Mouse (Mus musculus) intestine, embryonic 16.5 days (tissue): ENCODE data around the gene Fancg. TPM values are rescaled to one million over a fixed set of nuclear protein-coding genes. Genes with fewer than 3 reads are reported as not detected.

Experiments used
- ATAC-seq: fragments of 200-750 bp; cut with Nextera tagmentation; 2 replicates; pipeline ENCODE4 v1.8.0; 2017; ENCODE audit warnings: moderate TSS enrichment, moderate library complexity
- H3K27ac ChIP-seq: fragments of 300-500 bp; sonication (generic); 2 replicates; pipeline ENCODE4 v1.5.1; 2014; ENCODE audit warnings: mild to moderate bottlenecking, low read length
- H3K27me3 ChIP-seq: fragments of 300-500 bp; sonication (generic); replicated peaks from 2 replicates; pipeline ENCODE4 v1.6.1; 2014; ENCODE audit warnings: low read length, control low read depth, mixed read lengths; ENCODE audit not compliant: control insufficient read depth, insufficient read depth
- H3K36me3 ChIP-seq: fragments of 300-500 bp; sonication (generic); 2 replicates; pipeline ENCODE4 v1.6.1; 2014; ENCODE audit warnings: low read length, control low read depth; ENCODE audit not compliant: control insufficient read depth, insufficient read depth
- H3K4me1 ChIP-seq: fragments of 300-500 bp; sonication (generic); 2 replicates; pipeline ENCODE4 v1.6.1; 2014; ENCODE audit warnings: low read length, control low read depth, mixed read lengths; ENCODE audit not compliant: control insufficient read depth, insufficient read depth
- H3K4me2 ChIP-seq: fragments of 300-500 bp; sonication (generic); 2 replicates; pipeline ENCODE4 v1.6.1; 2014; ENCODE audit warnings: low read depth, low read length, control low read depth
- H3K4me3 ChIP-seq: fragments of 300-500 bp; sonication (generic); 2 replicates; pipeline ENCODE4 v1.5.1; 2014; ENCODE audit warnings: mild to moderate bottlenecking, low read length
- H3K9ac ChIP-seq: fragments of 300-500 bp; sonication (generic); 2 replicates; pipeline ENCODE4 v1.6.1; 2014; ENCODE audit warnings: low read depth, low read length
- H3K9me3 ChIP-seq: fragments of 300-500 bp; sonication (generic); 2 replicates; pipeline ENCODE4 v1.6.1; 2016; ENCODE audit warnings: low read length, control low read depth; ENCODE audit not compliant: control insufficient read depth
- WGBS: fragments of 180-500 bp; shearing (Covaris S2); extraction: QIAGEN DNeasy Blood & Tissue Kit; methylation state at CpG from one replicate; pipeline ENCODE4 v1.1.7; 2014; 5-methylcytosine and 5-hydroxymethylcytosine counted together
- polyA plus RNA-seq: library from polyadenylated mRNA; unstranded; fragments of >200 nt; fragmentation: Nextera tagmentation; extraction: Ambion mirVana; gene quantifications from 2 replicates; pipeline ENCODE4 v1.2.1, GENCODE M21; 2015

The Fancg gene
- polyA plus RNA-seq, 1 experiment from 2014 or later: 16.1 TPM

GRCm38 (mm10) chr4:43029121-43029520 lies 18.8 kb upstream of the Fancg start:
- Histone ChIP-seq H3K27me3 (no peaks in the 10 kb centered on the region), H3K4me3 (no peak overlapping the region), H3K36me3 (peaks cover 7% of the 10 kb centered on the region; the same call in 1 of the 2 replicates), H3K4me1 (peaks cover 22% of the 10 kb centered on the region), H3K4me2 (no peak overlapping the region), H3K27ac (no peak overlapping the region), H3K9me3 (no peaks in the 10 kb centered on the region), H3K9ac (no peak overlapping the region)
- no peak for ATAC-seq
- 91% methylated on average over 7 of the region's 7 CpGs for WGBS

- H3K36me3 ChIP-seq: peaks cover 23% of the 10 kb centered on the region
- H3K27me3 ChIP-seq: no peaks in the 10 kb centered on the region
- ATAC-seq: peak; percentile 97
- 6% methylated on average over 42 of the region's 42 CpGs for WGBS
- peak within 1 kb of the TSS; percentile 93 for H3K27ac ChIP-seq
- H3K4me2 ChIP-seq: peak within 1 kb of the TSS; percentile 84
- H3K9me3 ChIP-seq: no peaks in the 10 kb centered on the region
- H3K9ac ChIP-seq: peak within 1 kb of the TSS; percentile 77
- peak within 1 kb of the TSS; percentile 69 for H3K4me3 ChIP-seq
- peaks cover 13% of the 10 kb centered on the region for H3K4me1 ChIP-seq
Measured at GRCm38 (mm10) chr4:43025084-43025960, 15.0 kb upstream of the Fancg start, which contains the start of gene Pigo. Gene Pigo (minus strand): TSS chr4:43025819.

DNA sequence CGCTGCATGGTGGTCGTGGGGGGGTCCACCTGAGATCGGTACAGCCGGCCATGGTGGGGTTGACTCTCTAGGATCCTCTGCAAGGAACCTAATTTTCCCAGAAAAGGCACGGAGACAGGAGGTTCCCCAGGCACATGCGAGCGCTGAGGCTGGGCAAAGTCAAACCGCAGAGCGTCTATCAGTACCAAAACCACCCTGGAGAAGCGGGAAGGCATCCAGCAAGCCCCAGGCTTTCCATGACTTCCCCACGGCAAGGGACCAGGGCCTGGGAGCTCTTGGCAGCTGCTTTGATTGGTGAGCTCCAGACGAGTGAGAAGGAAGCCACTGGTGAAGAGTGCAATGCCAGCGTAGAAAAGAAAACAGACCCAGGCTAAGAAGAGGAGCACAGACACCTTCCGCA lies 14.4 kb upstream of the Fancg start:
- H3K4me1 ChIP-seq: peaks cover 9% of the 10 kb centered on the region
- peak overlapping the region; percentile 93 for H3K27ac ChIP-seq
- ATAC-seq: no peak
- peak overlapping the region; percentile 77 for H3K9ac ChIP-seq
- no peaks in the 10 kb centered on the region for H3K27me3 ChIP-seq
- H3K4me3 ChIP-seq: peak overlapping the region; percentile 69
- no peaks in the 10 kb centered on the region for H3K9me3 ChIP-seq
- 76% methylated on average over 14 of the region's 14 CpGs for WGBS
- peak overlapping the region; percentile 84 for H3K4me2 ChIP-seq
- H3K36me3 ChIP-seq: peaks cover 23% of the 10 kb centered on the region

GRCm38 (mm10) chr4:43021341-43021740 lies 11.0 kb upstream of the Fancg start:
- Histone ChIP-seq H3K4me3 (no peak overlapping the region), H3K4me2 (no peak overlapping the region), H3K27me3 (no peaks in the 10 kb centered on the region), H3K9ac (no peak overlapping the region), H3K4me1 (peaks cover 9% of the 10 kb centered on the region), H3K36me3 (peaks cover 16% of the 10 kb centered on the region), H3K27ac (no peak overlapping the region), H3K9me3 (no peaks in the 10 kb centered on the region)
- WGBS: 81% methylated on average over 17 of the region's 17 CpGs
- ATAC-seq: no peak

GRCm38 (mm10) chr4:43020876-43021275 lies 10.6 kb upstream of the Fancg start:
- no peak overlapping the region for H3K4me2 ChIP-seq
- no peak overlapping the region for H3K4me3 ChIP-seq
- no peak overlapping the region for H3K27ac ChIP-seq
- ATAC-seq: no peak
- peaks cover 16% of the 10 kb centered on the region for H3K36me3 ChIP-seq
- H3K4me1 ChIP-seq: peaks cover 9% of the 10 kb centered on the region
- H3K9ac ChIP-seq: no peak overlapping the region
- no peaks in the 10 kb centered on the region for H3K9me3 ChIP-seq
- 87% methylated on average over 16 of the region's 16 CpGs for WGBS
- H3K27me3 ChIP-seq: no peaks in the 10 kb centered on the region

DNA sequence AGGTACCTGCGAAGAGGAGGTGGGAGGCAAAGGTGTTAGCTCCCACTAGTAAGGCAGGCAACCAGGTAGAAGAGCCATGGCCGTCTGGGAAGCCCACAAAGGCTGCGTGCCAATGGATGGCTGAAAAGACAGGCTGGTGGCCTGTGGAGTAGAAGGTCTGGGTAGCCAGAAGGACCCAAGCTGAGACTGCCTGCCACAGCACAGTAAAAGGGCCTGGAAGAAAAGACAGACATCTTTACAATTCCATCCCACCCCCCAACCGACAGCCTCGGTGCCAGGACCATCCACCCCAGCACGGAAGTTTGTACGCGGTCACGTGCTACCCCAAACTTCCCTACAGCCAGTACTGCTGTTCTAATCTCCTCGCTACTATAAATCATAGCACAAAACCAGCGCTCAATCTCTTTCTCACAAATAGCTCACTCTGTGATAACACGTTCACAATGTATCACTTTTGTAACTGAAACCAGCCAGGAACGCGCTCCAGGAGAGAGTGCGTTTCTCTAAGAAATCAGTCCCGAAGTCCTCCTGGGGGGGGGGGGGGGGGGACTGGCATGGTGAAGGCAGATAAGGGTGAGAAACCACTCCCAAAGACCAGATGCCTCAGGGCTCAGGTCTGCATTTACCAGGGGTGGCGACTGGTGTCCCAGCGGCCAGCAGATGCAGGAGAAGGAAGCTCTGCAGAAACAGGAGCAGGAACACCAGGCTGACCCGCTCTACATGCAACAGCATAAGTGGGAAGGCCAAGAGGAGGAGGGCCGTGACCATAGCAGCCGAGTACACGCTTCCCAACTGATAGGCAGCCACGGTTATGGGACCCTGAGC lies 9.5 kb upstream of the Fancg start:
- H3K4me2 ChIP-seq: no peak overlapping the region
- no peak overlapping the region for H3K9ac ChIP-seq
- no peak overlapping the region for H3K27ac ChIP-seq
- WGBS: 90% methylated on average over 23 of the region's 23 CpGs
- ATAC-seq: no peak
- no peaks in the 10 kb centered on the region for H3K27me3 ChIP-seq
- H3K36me3 ChIP-seq: peaks cover 16% of the 10 kb centered on the region
- H3K4me3 ChIP-seq: no peak overlapping the region
- H3K4me1 ChIP-seq: peaks cover 8% of the 10 kb centered on the region
- H3K9me3 ChIP-seq: no peaks in the 10 kb centered on the region

- H3K36me3 ChIP-seq: peaks cover 16% of the 10 kb centered on the region
Measured at GRCm38 (mm10) chr4:43019176-43019575, 8.9 kb upstream of the Fancg start.

DNA sequence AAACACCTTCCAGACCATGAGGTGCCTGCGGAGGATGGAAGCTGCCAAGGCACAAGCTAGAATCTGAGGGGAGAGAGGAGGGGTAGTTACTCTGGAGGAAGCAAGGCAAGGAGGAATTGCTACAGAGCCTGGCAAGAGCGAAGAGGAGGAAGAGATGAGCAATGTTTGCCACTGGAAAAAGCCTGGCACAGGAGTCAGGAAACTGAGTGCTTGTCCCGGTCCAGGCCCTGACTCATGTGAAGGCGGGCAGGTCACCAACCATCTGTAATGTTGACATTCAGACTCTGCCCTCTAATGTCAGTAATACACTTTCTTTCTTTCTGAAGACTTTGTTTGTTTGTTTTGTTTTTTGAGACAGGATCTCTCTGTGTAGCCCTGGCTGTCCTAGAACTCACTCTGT lies 7.8 kb upstream of the Fancg start:
- ATAC-seq: no peak
- H3K4me1 ChIP-seq: no peaks in the 10 kb centered on the region
- 91% methylated on average over 4 of the region's 4 CpGs for WGBS
- no peaks in the 10 kb centered on the region for H3K27me3 ChIP-seq
- no peak overlapping the region for H3K4me2 ChIP-seq
- no peak overlapping the region for H3K9ac ChIP-seq
- H3K27ac ChIP-seq: no peak overlapping the region
- H3K4me3 ChIP-seq: no peak overlapping the region
- no peaks in the 10 kb centered on the region for H3K9me3 ChIP-seq
- peaks cover 12% of the 10 kb centered on the region for H3K36me3 ChIP-seq

More at GRCm38 (mm10) chr4:43019176-43019575, 8.9 kb upstream of the Fancg start:
- Histone ChIP-seq H3K9ac (no peak overlapping the region), H3K27ac (no peak overlapping the region), H3K27me3 (no peaks in the 10 kb centered on the region), H3K4me3 (no peak overlapping the region), H3K9me3 (no peaks in the 10 kb centered on the region), H3K4me2 (no peak overlapping the region), H3K4me1 (peaks cover 1% of the 10 kb centered on the region)
- 93% methylated on average over 10 of the region's 10 CpGs for WGBS
- no peak for ATAC-seq

DNA sequence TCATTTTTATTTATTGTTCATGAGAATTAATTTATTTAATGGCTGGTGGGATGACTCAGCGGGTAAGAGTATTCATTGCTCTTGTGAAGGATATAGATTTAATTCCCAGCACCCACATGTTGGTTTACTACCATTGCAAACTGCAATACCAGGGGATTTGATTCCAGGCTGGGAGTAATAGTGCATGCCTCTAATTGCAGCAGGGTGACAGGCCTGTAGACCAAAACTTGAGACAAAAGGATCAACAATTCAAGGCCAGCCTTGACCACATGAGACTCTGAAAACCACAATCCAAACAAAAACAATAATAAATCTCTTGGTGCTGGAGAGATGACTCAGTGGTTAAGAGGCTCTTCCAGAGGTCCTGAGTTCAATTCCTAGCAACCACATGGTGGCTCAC lies 1.8 kb upstream of the Fancg start:
- no peak overlapping the region for H3K4me2 ChIP-seq
- ATAC-seq: no peak
- H3K36me3 ChIP-seq: no peaks in the 10 kb centered on the region
- no peaks in the 10 kb centered on the region for H3K27me3 ChIP-seq
- H3K27ac ChIP-seq: no peak overlapping the region
- H3K4me1 ChIP-seq: 0 out of 2 replicates have a peak, but pooled peaks cover 3% of the 10 kb centered on the region
- WGBS: 95% methylated on average over 1 of the region's 1 CpGs
- H3K4me3 ChIP-seq: no peak overlapping the region
- H3K9ac ChIP-seq: no peak overlapping the region
- no peaks in the 10 kb centered on the region for H3K9me3 ChIP-seq
